Mouse (Mus musculus) stomach, postnatal 0 days (tissue): ENCODE data around the gene Mrpl47. TPM values are rescaled to one million over a fixed set of nuclear protein-coding genes. Genes with fewer than 3 reads are reported as not detected.

Experiments
- ATAC-seq: fragments of 200-750 bp; cut with Nextera tagmentation; 2 replicates; pipeline ENCODE4 v1.8.0; 2017; ENCODE audit not compliant: low FRiP score, low TSS enrichment
- DNase-seq: peaks from one replicate; pipeline ENCODE4 v3.0.0-alpha.2; 2016; ENCODE audit warnings: low spot score
- H3K27ac ChIP-seq: fragments of 300-500 bp; sonication (generic); replicated peaks from 2 replicates; pipeline ENCODE4 v1.5.1; 2014; ENCODE audit warnings: mild to moderate bottlenecking, control low read depth
- H3K27me3 ChIP-seq: fragments of 300-500 bp; sonication (generic); 2 replicates; pipeline ENCODE4 v1.6.1; 2014; ENCODE audit warnings: low read length; ENCODE audit not compliant: control insufficient read depth, insufficient read depth
- H3K36me3 ChIP-seq: fragments of 300-500 bp; sonication (generic); 2 replicates; pipeline ENCODE4 v1.6.1; 2014; ENCODE audit warnings: low read length, mixed read lengths; ENCODE audit not compliant: control insufficient read depth, insufficient read depth
- H3K4me1 ChIP-seq: fragments of 300-500 bp; sonication (generic); replicated peaks from 2 replicates; pipeline ENCODE4 v1.6.1; 2014; ENCODE audit warnings: antibody characterized with exemption; ENCODE audit not compliant: control insufficient read depth, insufficient read depth
- H3K4me2 ChIP-seq: fragments of 300-500 bp; sonication (generic); replicated peaks from 2 replicates; pipeline ENCODE4 v1.6.1; 2014; ENCODE audit warnings: low read depth, mild to moderate bottlenecking, control low read depth, moderate library complexity
- H3K4me3 ChIP-seq: fragments of 300-500 bp; sonication (generic); 2 replicates; pipeline ENCODE4 v1.5.1; 2014; ENCODE audit warnings: low read depth, low read length, control low read depth
- H3K9ac ChIP-seq: fragments of 300-500 bp; sonication (generic); 2 replicates; pipeline ENCODE4 v1.6.1; 2014; ENCODE audit warnings: mild to moderate bottlenecking, low read length, control low read depth, mixed read lengths
- H3K9me3 ChIP-seq: fragments of 300-500 bp; sonication (generic); 2 replicates; pipeline ENCODE4 v1.6.1; 2016; ENCODE audit warnings: low read length; ENCODE audit not compliant: control insufficient read depth
- CTCF ChIP-seq: IDR thresholded peaks from 2 replicates; pipeline ENCODE4 v1.5.1; 2016; ENCODE audit warnings: antibody characterized with exemption, low read depth, mild to moderate bottlenecking, moderate library complexity
- EP300 ChIP-seq: optimal IDR thresholded peaks from 2 replicates; pipeline ENCODE3; 2016; ENCODE audit warnings: antibody characterized with exemption
- WGBS: fragments of 180-500 bp; shearing (Covaris S2); extraction: QIAGEN DNeasy Blood & Tissue Kit; methylation state at CpG from one replicate; pipeline ENCODE4 v1.1.7; 2014; 5-methylcytosine and 5-hydroxymethylcytosine counted together
- polyA plus RNA-seq: library from polyadenylated mRNA; unstranded; fragments of >200 nt; fragmentation: Nextera tagmentation; extraction: Ambion mirVana; gene quantifications from 2 replicates; pipeline ENCODE4 v1.2.1, GENCODE M21; 2015

Mrpl47 gene
- 22.3 and 23.7 TPM in 2 replicates for polyA plus RNA-seq

DNA sequence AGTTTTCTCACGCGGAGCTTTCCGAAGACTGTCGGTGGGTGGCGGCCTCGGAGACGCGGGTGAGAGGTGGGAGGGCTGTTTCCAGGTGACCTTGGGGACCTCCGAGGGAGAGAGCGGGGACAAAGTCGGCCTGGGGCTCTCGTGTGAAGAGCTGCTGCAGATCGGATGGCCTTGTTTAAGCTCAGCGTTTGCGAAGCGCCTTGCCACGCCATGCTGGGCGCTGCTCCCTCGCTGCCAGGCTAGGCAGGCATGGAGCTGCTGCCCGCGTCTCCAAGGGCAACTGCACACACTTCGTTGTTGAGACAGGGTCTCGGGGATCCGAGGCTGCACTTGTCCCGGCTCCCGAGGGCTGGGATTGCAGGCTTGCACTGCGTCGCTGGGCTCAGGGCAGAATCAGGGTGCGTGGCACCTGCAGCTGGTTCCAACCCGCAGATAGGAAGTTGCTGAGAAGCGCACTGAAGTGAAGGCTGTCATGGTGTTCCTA, at the start of gene Mrpl47:
TSS of gene Mrpl47 (minus strand) at position 434 of the 484 bp plus-strand sequence.
- Histone ChIP-seq H3K36me3 (0 out of 2 replicates have a peak, but pooled peaks cover 8% of the 10 kb centered on the region), H3K9me3 (no peaks in the 10 kb centered on the region), H3K27me3 (no peaks in the 10 kb centered on the region), H3K4me2 (peak within 1 kb of the TSS; percentile 95), H3K4me3 (peak within 1 kb of the TSS; percentile 89), H3K9ac (peak within 1 kb of the TSS; percentile 77), H3K4me1 (no peaks in the 10 kb centered on the region), H3K27ac (peak within 1 kb of the TSS; percentile 83)
- no peak for DNase-seq
- no peak; the same call in 1 of the 2 replicates for TF ChIP-seq CTCF
- TF ChIP-seq EP300, result no peak
- 1% methylated on average over 31 of the region's 31 CpGs for WGBS
- peak; percentile 49; the same call in 1 of the 2 replicates for ATAC-seq

DNA sequence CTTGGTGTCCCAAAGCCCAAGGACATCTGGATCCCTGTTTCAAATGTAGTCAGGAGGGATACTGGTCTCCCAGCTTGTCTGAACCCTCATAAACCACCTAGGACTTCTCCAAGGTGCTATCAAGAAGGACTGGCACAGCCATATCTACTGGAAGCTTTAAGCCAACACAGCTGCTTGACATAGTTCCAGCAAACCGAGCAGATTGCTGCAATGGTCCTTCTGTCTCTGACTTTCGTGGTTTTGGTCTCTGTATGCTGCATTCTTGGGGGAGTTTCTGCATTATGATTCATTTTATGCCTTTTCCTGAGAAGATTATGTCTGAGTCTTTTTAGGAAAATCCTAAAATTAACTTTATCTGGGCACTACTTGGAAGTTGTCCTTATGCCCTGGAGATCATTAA, 33.4 kb upstream of the Mrpl47 start:
- DNase-seq (no peak), ATAC-seq (no peak)
- H3K36me3 ChIP-seq, result no peaks in the 10 kb centered on the region
- no peaks in the 10 kb centered on the region for H3K27me3 ChIP-seq
- 59% methylated on average over 2 of the region's 2 CpGs for WGBS
- no peak overlapping the region for H3K4me2 ChIP-seq
- no peak overlapping the region for H3K4me3 ChIP-seq
- no peaks in the 10 kb centered on the region for H3K9me3 ChIP-seq
- no peak for TF ChIP-seq CTCF
- no peak for TF ChIP-seq EP300
- no peak overlapping the region for H3K27ac ChIP-seq
- no peaks in the 10 kb centered on the region for H3K4me1 ChIP-seq
- H3K9ac ChIP-seq, result no peak overlapping the region

DNA sequence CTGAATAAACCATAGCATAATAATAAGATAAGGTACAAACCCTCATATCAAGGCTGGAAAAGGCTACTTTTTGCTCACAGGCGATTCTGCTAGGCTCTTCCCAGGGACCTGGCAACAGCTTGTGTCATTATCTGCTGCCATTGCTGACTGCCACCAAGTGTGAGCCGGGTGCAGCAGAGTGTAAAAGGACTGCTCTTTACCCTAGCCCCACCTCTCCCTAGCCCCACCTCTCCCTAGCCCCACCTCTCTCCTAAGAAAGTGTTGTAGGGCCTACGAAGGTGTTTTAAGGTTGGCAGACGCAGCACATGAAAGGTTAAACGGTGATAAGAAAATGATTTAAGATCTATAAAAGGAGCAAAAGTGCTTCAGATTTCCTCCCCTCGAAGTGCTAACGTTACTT, 26.5 kb upstream of the Mrpl47 start:
- no peaks in the 10 kb centered on the region for H3K4me1 ChIP-seq
- H3K9me3 ChIP-seq, result no peaks in the 10 kb centered on the region
- TF ChIP-seq EP300 (no peak), CTCF (no peak)
- no peak for ATAC-seq
- H3K27ac ChIP-seq, result no peak overlapping the region
- H3K4me3 ChIP-seq, result no peak overlapping the region
- no peak overlapping the region for H3K4me2 ChIP-seq
- H3K36me3 ChIP-seq, result no peaks in the 10 kb centered on the region
- no peak for DNase-seq
- 39% methylated on average over 7 of the region's 7 CpGs for WGBS
- H3K27me3 ChIP-seq, result no peaks in the 10 kb centered on the region
- H3K9ac ChIP-seq, result no peak overlapping the region

DNA sequence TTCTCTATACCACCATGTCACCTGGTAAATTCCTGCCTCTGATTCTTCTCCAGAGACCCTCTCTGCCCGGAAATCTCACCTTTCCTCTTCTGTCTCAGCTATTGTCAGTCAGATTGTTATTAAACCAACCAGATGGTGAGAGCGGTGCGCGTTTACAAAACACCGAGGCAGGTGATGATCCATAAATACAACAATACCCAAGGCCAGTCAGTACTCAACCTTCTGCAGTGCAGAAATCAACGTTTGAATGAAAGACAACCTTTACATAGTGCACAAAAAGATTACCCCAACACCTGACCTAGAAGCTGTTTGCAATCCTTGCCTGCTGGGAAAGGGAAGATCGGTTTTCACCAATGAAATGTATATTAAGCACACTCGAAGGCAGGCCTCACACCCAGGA, 25.6 kb upstream of the Mrpl47 start:
- H3K27ac ChIP-seq, result no peak overlapping the region
- no peak for ATAC-seq
- WGBS, result 59% methylated on average over 8 of the region's 8 CpGs
- no peaks in the 10 kb centered on the region for H3K9me3 ChIP-seq
- H3K9ac ChIP-seq, result no peak overlapping the region
- no peaks in the 10 kb centered on the region for H3K36me3 ChIP-seq
- H3K4me1 ChIP-seq, result no peaks in the 10 kb centered on the region
- no peak overlapping the region for H3K4me3 ChIP-seq
- TF ChIP-seq EP300, result no peak
- TF ChIP-seq CTCF, result no peak
- H3K4me2 ChIP-seq, result no peak overlapping the region
- DNase-seq, result no peak
- H3K27me3 ChIP-seq, result no peaks in the 10 kb centered on the region

DNA sequence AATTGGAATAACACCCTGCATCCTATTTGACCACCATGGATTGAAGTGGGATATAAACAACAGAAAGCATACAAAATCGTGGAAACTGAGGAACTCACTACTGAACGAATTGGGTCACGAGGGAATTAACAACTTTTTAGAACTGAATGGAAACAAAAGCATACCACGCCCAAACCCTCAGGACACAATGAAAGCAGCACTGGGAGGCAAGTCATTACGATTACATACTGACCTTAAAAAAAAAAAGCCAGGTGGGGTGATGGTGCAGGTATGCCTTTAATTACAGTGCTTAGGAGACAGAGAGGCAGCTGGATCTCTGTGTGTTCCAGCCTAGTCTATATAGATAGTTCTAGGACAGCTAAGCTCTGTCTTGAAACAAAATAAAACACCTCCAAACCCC, 21.8 kb upstream of the Mrpl47 start:
- WGBS, result 70% methylated on average over 5 of the region's 5 CpGs
- no peaks in the 10 kb centered on the region for H3K27me3 ChIP-seq
- no peak for TF ChIP-seq EP300
- H3K4me2 ChIP-seq, result no peak overlapping the region
- no peaks in the 10 kb centered on the region for H3K9me3 ChIP-seq
- no peaks in the 10 kb centered on the region for H3K36me3 ChIP-seq
- ATAC-seq (no peak), DNase-seq (no peak)
- H3K4me1 ChIP-seq, result no peaks in the 10 kb centered on the region
- H3K4me3 ChIP-seq, result no peak overlapping the region
- no peak overlapping the region for H3K9ac ChIP-seq
- no peak overlapping the region for H3K27ac ChIP-seq

DNA sequence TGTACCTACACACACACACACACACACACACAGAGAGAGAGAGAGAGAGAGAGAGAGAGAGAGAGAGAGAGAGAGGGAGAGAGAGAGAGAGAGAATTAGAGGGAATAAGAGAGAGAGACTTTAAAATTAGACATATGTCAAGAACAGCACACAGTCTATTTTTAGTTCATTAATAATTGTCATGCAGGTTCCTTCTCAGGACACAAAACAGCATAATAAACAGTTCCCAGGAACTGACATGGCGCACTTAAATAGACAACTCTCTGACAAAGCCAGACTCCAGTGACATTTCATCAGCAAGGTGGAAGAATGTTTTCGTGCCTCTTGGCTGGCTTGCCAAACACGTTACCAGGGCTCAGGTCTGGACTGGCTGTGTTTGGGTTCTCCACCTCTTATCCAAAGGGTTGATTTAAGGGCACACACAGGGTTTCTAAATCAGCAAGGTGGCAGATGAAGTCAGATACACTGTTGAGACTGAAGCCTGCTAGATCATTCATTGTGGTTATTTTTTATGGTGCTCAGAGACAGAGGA, 17.0 kb upstream of the Mrpl47 start:
- H3K9ac ChIP-seq, result no peak overlapping the region
- H3K4me1 ChIP-seq, result no peaks in the 10 kb centered on the region
- TF ChIP-seq CTCF, result no peak
- TF ChIP-seq EP300, result no peak
- no peak overlapping the region for H3K27ac ChIP-seq
- DNase-seq (no peak), ATAC-seq (no peak)
- H3K4me3 ChIP-seq, result no peak overlapping the region
- H3K9me3 ChIP-seq, result no peaks in the 10 kb centered on the region
- H3K4me2 ChIP-seq, result no peak overlapping the region
- H3K36me3 ChIP-seq, result peaks cover 11% of the 10 kb centered on the region
- H3K27me3 ChIP-seq, result no peaks in the 10 kb centered on the region
- WGBS, result 80% methylated on average over 3 of the region's 3 CpGs
